Mouse (Mus musculus) splenic B cell, adult 2 months (primary cell): ENCODE measurements around the gene Ube2e3.

Experiments
- DNase-seq: peaks from one replicate; pipeline ENCODE4 v3.0.0-alpha.2; 2011; ENCODE audit warnings: low read depth, low spot score
- H3K27me3 ChIP-seq: 2 replicates; pipeline ENCODE4 v1.6.1; 2012; ENCODE audit warnings: mild to moderate bottlenecking, low read length, moderate library complexity, mixed read lengths; ENCODE audit not compliant: control insufficient read depth, poor library complexity, insufficient read depth, severe bottlenecking
- H3K36me3 ChIP-seq: 2 replicates; pipeline ENCODE4 v1.6.1; 2012; ENCODE audit warnings: mild to moderate bottlenecking, low read length, moderate library complexity, mixed read lengths; ENCODE audit not compliant: control insufficient read depth, poor library complexity, insufficient read depth, severe bottlenecking

Gene Ube2e3

DNA sequence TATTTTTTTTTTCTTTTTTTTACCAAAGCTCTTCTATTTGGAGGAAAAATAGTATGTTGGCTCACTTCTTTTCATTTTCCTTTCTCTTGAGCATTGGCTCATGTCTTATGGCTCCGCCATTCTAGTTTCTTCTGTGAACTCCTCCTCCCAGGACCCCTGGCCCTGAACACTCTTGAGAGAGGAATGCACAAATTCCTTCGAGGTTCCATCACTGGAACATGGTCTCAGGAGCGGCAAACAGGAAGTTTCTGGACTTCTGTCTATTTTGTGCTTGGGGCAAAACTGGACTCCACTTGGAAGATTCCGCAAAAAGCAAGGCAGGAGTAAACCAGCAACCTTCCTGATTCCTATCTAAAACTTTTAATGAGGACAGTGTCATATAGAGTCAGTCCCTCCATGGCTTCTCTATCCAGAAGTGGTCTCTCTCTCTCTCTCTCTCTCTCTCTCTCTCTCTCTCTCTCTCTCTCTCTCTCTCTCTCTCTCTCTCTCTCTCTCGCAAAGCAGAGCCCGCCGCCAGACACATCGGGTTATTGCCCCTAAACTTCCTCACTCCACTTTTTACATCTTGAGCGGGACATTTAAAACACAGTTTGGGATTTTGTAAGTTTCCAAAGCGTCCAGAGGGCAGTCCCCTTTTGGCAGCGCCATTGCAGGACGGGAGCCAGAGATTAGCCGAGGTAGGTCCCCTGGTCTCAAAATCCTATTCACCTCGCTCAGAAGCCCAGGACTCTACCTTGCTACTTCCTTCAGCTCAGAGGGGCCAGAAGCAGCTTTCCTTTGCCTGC lies at the start of gene Ube2e3:
TSS of gene Ube2e3 (plus strand) at position 399 of the 785 bp plus-strand sequence.
- DNase-seq = peak; percentile 12
- no peaks in the 10 kb centered on the region for H3K27me3 ChIP-seq

DNA sequence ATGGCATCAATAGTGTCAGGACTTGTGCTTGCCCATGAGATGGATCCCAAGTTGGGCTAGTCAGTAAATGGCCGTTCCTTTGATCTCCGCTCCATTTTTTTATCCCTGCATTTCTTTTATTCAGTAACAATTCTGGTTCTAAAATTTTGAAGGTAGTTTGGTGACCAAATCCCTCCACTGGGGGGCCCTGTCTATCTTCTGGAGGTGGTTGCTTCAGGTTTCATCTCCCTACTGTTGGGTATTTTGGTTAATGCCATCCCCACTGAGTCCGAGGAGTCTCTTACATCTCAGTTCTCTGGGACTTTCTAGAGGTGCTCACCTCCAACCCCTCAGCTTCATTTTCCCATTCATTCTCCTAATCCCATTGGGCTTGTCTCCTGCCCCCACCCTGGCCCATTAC lies 38.0 kb upstream of the Ube2e3 start:
- no peak for DNase-seq
- no peaks in the 10 kb centered on the region for H3K36me3 ChIP-seq
- no peaks in the 10 kb centered on the region for H3K27me3 ChIP-seq

More for the DNA sequence above, at the start of gene Ube2e3:
- H3K36me3 ChIP-seq = no peaks in the 10 kb centered on the region

DNA sequence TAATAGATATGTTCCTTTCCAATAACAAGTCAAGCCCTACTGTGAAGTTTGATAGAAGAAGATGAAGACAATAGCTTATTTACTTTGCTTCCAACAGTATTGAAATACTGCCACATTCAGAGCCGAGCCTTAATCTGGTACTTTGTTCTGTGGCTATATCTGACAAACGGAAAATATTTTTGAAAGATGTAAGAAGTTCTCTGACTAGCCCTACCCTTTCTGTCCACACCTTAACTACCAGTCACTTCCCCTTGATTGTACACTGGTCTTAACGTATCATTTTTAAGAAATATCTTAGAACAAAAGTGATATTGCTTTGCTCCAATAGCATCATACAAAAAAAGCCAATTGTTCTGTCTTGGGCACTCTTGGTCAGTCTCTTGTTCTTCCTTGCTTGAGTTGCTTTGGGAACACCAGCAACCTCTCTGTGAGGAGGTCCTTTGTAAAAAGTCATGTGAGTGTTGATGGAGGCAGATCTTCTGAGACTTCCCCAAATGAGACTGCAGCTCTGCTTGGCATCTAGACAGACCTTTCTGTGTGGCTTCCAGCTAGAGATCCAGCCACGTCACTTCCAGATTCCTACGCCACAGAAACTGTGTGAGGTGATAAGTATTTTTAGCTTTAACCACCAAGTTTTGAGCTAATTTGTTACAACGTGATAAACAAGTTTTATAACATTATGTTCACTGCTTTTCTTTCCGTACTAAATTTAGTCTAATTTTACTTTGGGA lies 26.3 kb upstream of the Ube2e3 start:
- no peaks in the 10 kb centered on the region for H3K27me3 ChIP-seq
- DNase-seq = peak; percentile 13

DNA sequence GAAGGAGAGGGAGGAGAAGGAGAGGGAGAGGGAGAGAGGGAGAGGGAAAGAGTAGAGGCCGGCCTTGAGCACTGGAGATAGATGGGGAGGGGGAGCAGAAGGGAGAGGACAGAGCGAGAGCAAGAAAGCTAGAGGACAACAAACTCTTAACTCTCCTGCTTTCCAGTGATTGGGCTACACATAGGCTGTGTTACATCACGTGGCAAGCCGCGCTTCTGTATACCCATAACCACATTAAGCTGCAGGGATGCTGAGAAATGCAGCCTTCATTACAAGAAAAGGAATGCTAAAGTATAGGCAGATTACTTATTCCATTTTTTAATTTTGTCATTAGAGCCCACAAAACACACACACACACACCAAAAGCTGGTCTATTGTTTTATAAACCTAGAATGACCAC lies 23.6 kb upstream of the Ube2e3 start:
- Histone ChIP-seq H3K36me3 (no peaks in the 10 kb centered on the region), H3K27me3 (no peaks in the 10 kb centered on the region)
- DNase-seq = no peak

More for the DNA sequence above, 26.3 kb upstream of the Ube2e3 start:
- no peaks in the 10 kb centered on the region for H3K36me3 ChIP-seq

DNA sequence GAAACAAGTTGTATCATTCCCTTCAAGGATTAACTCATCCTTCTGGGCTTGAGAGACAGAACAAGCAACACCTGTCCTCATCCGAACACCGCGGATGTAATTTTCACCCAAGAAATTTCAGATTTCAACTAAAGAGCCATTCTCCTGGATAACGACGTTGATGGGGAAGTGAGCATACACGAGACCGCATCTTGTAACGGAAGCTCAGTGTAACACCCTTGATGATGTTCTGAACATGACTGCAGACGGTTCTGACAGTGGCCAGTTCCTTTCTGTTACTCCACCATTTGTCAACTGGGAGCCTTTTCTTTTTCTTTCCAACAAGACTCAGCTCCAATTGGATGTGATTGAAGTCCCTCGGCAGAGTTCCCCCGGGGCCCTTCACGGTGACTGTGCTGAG lies 22.6 kb upstream of the Ube2e3 start:
- no peaks in the 10 kb centered on the region for H3K27me3 ChIP-seq
- no peak for DNase-seq

DNA sequence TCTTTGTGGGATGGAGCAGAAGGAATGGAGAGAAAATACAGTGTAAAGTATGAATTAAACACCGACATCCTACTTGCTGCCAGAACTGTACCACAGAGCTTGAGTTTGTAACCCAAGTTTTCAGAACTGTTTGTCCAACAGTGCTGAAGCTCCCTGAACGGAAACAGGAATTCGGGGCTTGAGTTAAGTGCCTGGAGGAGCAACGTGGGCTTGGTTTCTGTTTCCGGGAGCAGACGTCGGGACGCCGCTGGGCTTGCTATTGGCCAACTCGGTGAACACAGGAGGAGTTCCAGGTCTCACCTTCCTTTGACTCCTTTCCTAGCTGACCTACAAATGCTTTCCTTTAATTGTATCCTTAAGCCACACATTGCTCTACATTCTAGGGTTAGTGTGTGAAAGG lies 22.2 kb upstream of the Ube2e3 start:
- no peak for DNase-seq

More for the DNA sequence above, 22.6 kb upstream of the Ube2e3 start:
- H3K36me3 ChIP-seq = no peaks in the 10 kb centered on the region

DNA sequence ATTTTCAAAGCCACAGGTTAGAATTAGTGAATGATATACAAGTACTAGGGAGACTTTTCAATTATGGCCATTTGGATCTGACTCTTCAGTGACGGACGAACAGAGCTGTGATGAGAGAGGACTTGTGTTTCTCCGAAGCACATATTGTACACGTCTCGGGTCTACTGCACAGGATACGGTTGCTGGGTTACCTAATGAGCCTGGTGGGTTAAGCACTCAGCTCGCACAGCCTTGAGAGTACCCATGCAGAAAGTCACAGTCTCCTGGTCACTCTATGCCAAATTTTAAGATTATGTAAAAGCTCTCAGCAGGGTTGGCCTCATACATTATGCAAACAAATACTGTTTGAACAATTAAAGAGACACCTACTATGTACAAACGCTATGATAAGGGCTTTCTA lies 13.6 kb upstream of the Ube2e3 start:
- H3K36me3 ChIP-seq = no peaks in the 10 kb centered on the region
- DNase-seq = no peak
- no peaks in the 10 kb centered on the region for H3K27me3 ChIP-seq

More for the DNA sequence above, 22.2 kb upstream of the Ube2e3 start:
- Histone ChIP-seq H3K36me3 (no peaks in the 10 kb centered on the region), H3K27me3 (no peaks in the 10 kb centered on the region)

DNA sequence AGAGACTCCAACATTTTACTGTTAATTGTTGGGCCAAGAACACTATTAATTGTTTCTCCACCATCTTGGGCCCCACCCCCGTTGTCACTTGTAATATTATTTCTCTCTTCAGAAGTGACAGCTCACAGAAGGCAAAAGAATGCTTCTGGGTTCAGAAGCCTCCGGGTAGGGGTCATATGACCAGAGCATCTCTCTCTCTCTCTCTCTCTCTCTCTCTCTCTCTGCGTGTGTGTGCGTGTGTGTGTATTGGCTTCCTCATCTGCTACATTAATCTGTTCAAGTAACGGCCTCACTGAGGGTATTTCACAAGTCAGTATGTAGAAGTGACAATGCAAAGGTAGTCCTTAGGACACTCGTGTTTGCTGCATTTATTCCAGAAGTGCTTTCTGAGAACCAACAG lies 9.3 kb upstream of the Ube2e3 start:
- DNase-seq = no peak
- Histone ChIP-seq H3K27me3 (no peaks in the 10 kb centered on the region), H3K36me3 (no peaks in the 10 kb centered on the region)

DNA sequence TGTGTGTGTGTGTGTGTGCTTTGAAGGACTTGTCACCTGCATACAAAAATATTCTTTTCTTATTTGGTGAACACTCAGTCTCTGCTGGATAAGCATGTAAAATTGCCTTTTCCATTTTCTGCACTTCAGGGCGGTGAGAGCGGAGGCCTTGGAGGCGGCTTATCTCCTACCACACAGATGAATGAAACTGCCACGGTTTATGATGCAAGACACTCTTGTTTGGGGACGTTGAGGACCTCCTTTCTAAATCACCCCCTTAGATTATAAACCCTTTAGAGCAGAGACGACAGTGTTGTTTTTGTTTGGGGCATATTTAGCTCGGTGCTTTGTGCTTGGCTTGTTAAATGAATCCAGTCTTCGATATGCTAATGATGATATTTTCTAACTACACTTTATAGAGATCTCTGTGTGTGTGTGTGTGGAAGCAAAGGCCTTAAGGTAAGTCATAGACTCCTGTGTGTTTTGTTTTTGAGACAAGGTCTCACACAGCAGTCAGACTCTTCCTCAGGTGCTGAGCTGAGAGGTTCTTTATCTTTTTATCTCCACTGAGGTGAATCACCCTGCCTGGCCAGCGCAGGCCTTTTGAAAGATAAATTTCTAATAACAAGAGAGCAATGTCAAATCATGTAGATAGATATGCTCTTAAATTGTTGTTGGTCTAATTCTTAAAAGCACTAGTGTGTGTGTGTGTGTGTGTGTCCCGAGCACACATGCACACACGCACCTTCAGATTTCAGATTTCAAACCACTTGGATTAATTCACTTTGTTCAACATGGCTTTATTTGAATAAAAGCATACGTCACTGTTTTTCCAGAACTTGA lies 8.4 kb upstream of the Ube2e3 start:
- DNase-seq = no peak
- Histone ChIP-seq H3K36me3 (no peaks in the 10 kb centered on the region), H3K27me3 (no peaks in the 10 kb centered on the region)

DNA sequence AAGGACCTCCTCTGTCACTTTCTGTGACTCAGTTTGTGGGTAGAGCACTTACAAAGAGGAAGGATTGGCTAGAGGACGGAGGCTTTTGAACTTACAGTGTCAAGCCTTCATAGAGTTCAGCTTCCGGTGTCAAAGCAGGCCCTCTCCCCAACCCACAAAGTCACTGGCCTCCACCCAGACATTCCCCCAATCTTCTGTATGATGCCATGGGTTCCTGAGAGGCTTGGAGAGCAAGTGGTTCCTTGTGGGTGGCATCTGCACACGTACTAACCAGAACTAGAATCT lies 7.9 kb upstream of the Ube2e3 start:
- no peak for DNase-seq
- Histone ChIP-seq H3K27me3 (no peaks in the 10 kb centered on the region), H3K36me3 (no peaks in the 10 kb centered on the region)

DNA sequence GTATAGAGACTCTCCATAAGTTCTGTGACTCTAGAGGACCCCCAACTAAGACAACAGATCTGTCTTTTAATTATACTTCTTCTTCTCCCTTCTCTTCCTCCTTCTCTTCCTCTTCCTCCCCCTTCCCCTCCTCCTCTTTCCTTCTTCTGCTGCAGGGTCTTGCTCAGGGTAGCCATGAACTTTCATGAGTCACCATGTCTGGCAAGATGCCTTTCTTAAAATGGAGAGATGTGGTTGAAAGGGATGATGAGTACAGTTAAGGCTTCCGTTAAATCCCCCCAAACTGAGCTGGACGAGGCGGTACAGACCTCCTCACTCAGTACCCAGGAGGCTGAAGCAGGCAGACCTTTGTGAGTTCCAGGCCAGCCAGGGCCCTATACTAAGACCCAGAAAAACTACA lies 3.8 kb upstream of the Ube2e3 start:
- no peaks in the 10 kb centered on the region for H3K27me3 ChIP-seq
- DNase-seq = no peak
- no peaks in the 10 kb centered on the region for H3K36me3 ChIP-seq

DNA sequence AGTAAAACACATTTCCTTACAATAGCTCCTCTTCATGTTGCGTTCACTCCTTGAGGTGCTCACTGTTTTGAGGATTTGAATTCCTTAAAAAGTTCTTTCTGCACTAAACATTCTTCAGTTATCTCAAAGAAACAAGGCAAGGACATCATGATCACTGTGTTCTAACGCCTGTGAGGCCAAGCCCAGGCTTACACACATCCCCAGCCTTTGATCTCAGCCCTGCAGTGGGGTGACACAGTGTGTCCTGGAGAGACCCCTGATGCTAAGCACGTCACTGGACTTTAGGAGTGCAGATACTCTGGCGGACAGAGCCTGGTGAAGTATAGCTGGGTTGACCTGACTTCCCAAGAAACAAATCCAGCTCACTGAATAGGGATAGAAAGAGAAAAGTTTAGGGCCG lies 3.1 kb upstream of the Ube2e3 start:
- Histone ChIP-seq H3K27me3 (no peaks in the 10 kb centered on the region), H3K36me3 (no peaks in the 10 kb centered on the region)
- no peak for DNase-seq

DNA sequence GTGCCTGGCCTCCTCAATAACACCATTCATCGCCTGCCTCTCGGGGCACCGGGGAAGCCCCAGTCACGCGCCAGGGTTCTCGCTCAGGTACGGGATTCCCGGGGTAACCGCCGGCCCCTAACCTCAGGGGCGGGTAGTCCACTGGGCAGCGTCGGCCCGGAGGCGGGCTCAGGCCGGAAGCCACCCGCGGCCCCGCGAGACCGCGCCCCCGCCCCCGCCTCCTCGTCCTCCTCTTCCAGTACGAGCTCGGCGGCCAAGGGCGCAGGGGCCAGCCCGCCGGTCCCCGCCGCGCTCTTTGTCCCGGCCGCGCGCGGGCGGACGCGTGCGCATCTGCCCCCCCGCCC lies 559 bp downstream of the Ube2e3 start:
- no peaks in the 10 kb centered on the region for H3K36me3 ChIP-seq

DNA sequence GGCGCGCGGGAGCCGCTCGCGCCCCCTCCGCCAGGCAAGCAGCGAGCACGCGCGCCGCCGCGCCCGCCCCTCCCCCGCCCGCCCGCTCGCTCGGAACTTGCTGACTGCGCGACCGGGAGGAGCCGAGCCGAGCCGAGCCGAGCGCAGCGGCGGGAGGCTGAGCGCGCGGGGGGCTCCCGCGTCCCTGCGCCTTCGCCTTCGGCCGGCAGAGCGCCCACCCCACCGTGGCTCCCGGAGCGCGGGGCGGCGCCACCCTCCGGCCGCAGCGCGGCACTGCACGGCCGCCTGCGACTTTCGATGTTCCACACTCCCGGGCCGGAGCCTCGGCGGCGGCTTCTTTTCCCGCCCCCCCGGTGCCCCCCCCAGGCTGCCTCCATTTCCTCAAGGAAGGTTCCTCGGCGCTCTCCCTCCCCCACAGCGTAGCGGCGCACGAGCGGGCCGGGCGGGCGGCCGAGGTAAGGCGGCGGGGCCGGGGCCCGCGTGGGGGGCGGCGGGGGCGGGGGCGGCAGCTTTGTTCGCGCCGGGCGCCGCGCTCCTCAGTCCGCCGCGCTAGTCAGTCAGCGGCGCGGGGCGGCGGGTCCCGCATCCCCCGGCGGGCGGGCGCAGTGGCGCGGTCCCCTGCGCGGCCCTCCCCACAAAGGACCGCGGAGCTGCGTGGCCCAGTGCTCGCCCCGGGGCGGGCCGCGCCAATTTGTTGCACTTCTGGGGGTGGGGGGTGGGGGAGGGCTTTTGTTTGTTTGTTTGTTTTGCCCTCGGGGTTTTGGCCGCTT lies 1.2 kb downstream of the Ube2e3 start:
- Histone ChIP-seq H3K36me3 (no peaks in the 10 kb centered on the region), H3K27me3 (no peaks in the 10 kb centered on the region)
- DNase-seq = peak; percentile 79

More for the DNA sequence above, 559 bp downstream of the Ube2e3 start:
- no peaks in the 10 kb centered on the region for H3K27me3 ChIP-seq
- DNase-seq = peak; percentile 95
